Mouse (Mus musculus): ENCODE measurements at regions not wholly inside any gene's neighbourhood (a gene's known extent, or its start where the extent isn't known, plus 50 kb on each side); places are given as distances from the start of the nearest gene placed in this dataset.

GRCm38 (mm10) chr13:28541607-28542006 is 284.3 kb downstream of the Gm11361 start:
- no peak for ATAC-seq (ENCODE audit: poor library complexity, severe bottlenecking)

GRCm38 (mm10) chr13:28533080-28533479 is 275.8 kb downstream of the Gm11361 start:
- ATAC-seq (ENCODE audit: poor library complexity, severe bottlenecking), result no peak

- ATAC-seq (ENCODE audit: poor library complexity, severe bottlenecking), result no peak
These were observed 274.9 kb downstream of the Gm11361 start for GRCm38 (mm10) chr13:28532278-28532677.

GRCm38 (mm10) chr13:28531534-28531999 is 274.2 kb downstream of the Gm11361 start:
- ATAC-seq (ENCODE audit: poor library complexity, severe bottlenecking), result 0 out of 2 replicates have a peak, but pooled peaks have one; percentile 21

- ATAC-seq (ENCODE audit: poor library complexity, severe bottlenecking), result peak; percentile 35
These were observed 273.6 kb downstream of the Gm11361 start for GRCm38 (mm10) chr13:28530947-28531346.

GRCm38 (mm10) chr13:28528898-28529511 is 271.7 kb downstream of the Gm11361 start:
- ATAC-seq (ENCODE audit: poor library complexity, severe bottlenecking), result no peak

- no peak for ATAC-seq (ENCODE audit: poor library complexity, severe bottlenecking)
These were observed 269.0 kb downstream of the Gm11361 start for GRCm38 (mm10) chr13:28526299-28526698.

- no peak for ATAC-seq (ENCODE audit: poor library complexity, severe bottlenecking)
These were observed 267.1 kb downstream of the Gm11361 start for GRCm38 (mm10) chr13:28524411-28524810.

- no peak for ATAC-seq (ENCODE audit: poor library complexity, severe bottlenecking)
These were observed 262.8 kb downstream of the Gm11361 start for GRCm38 (mm10) chr13:28520127-28520482.

GRCm38 (mm10) chr13:28519383-28520126 is 262.2 kb downstream of the Gm11361 start:
- ATAC-seq (ENCODE audit: poor library complexity, severe bottlenecking), result no peak

- no peak for ATAC-seq (ENCODE audit: poor library complexity, severe bottlenecking)
These were observed 259.8 kb downstream of the Gm11361 start for GRCm38 (mm10) chr13:28517161-28517560.

- ATAC-seq (ENCODE audit: poor library complexity, severe bottlenecking), result peak; percentile 50
These were observed 259.3 kb downstream of the Gm11361 start for GRCm38 (mm10) chr13:28516636-28517035.

GRCm38 (mm10) chr13:28514245-28514644 is 256.9 kb downstream of the Gm11361 start:
- ATAC-seq (ENCODE audit: poor library complexity, severe bottlenecking), result no peak

- no peak for ATAC-seq (ENCODE audit: poor library complexity, severe bottlenecking)
These were observed 256.0 kb downstream of the Gm11361 start for GRCm38 (mm10) chr13:28513336-28513735.

GRCm38 (mm10) chr13:28512573-28513334 is 255.4 kb downstream of the Gm11361 start:
- ATAC-seq (ENCODE audit: poor library complexity, severe bottlenecking), result peak; percentile 75

GRCm38 (mm10) chr13:28508184-28508583 is 250.9 kb downstream of the Gm11361 start:
- ATAC-seq (ENCODE audit: poor library complexity, severe bottlenecking), result no peak

- no peak for ATAC-seq (ENCODE audit: poor library complexity, severe bottlenecking)
These were observed 250.5 kb downstream of the Gm11361 start for GRCm38 (mm10) chr13:28507783-28508182.

- no peak for ATAC-seq (ENCODE audit: poor library complexity, severe bottlenecking)
These were observed 247.0 kb downstream of the Gm11361 start for GRCm38 (mm10) chr13:28504340-28504739.

GRCm38 (mm10) chr13:28502171-28502570 is 244.8 kb downstream of the Gm11361 start:
- peak; percentile 63; the same call in 1 of the 2 replicates for ATAC-seq (ENCODE audit: poor library complexity, severe bottlenecking)

- no peak for ATAC-seq (ENCODE audit: poor library complexity, severe bottlenecking)
These were observed 243.4 kb downstream of the Gm11361 start for GRCm38 (mm10) chr13:28500697-28501096.

- ATAC-seq (ENCODE audit: poor library complexity, severe bottlenecking), result no peak
These were observed 240.2 kb downstream of the Gm11361 start for GRCm38 (mm10) chr13:28497483-28497882.

- ATAC-seq (ENCODE audit: poor library complexity, severe bottlenecking), result no peak
These were observed 234.7 kb downstream of the Gm11361 start for GRCm38 (mm10) chr13:28492015-28492414.

Measured in megakaryocyte, adult 5-6 weeks (primary cell).